Mouse (Mus musculus) fat pad, adult 2 months (tissue): ENCODE measurements at regions not wholly inside any gene's neighbourhood (a gene's known extent, or its start where the extent isn't known, plus 50 kb on each side); places are given as distances from the start of the nearest gene placed in this dataset.

ENCODE experiments used
- DNase-seq: peaks from one replicate; pipeline ENCODE4 v3.0.0-alpha.2; 2011; ENCODE audit warnings: low read depth, low spot score; ENCODE audit errors: extremely low read depth

GRCm38 (mm10) chr1:128983411-128983810 lies 289.7 kb upstream of the Thsd7b start:
- DNase-seq = no peak

GRCm38 (mm10) chr1:128975586-128975985 lies 297.5 kb upstream of the Thsd7b start:
- DNase-seq = no peak

GRCm38 (mm10) chr1:128951436-128951835 lies 321.7 kb upstream of the Thsd7b start:
- no peak for DNase-seq

GRCm38 (mm10) chr1:128950512-128950911 lies 322.6 kb upstream of the Thsd7b start:
- DNase-seq = no peak

GRCm38 (mm10) chr1:128914811-128915210 lies 322.7 kb upstream of the Cxcr4 start:
- DNase-seq = no peak

GRCm38 (mm10) chr1:128912532-128912931 lies 320.4 kb upstream of the Cxcr4 start:
- DNase-seq = no peak

GRCm38 (mm10) chr1:128907566-128907965 lies 315.5 kb upstream of the Cxcr4 start:
- DNase-seq = no peak

- DNase-seq = no peak
Observed at GRCm38 (mm10) chr1:128898025-128898424, 305.9 kb upstream of the Cxcr4 start.

- no peak for DNase-seq
Observed at GRCm38 (mm10) chr1:128894546-128894945, 302.5 kb upstream of the Cxcr4 start.

- no peak for DNase-seq
Observed at GRCm38 (mm10) chr1:128878291-128878690, 286.2 kb upstream of the Cxcr4 start.

GRCm38 (mm10) chr1:128875289-128875688 lies 283.2 kb upstream of the Cxcr4 start:
- no peak for DNase-seq

GRCm38 (mm10) chr1:128874190-128874589 lies 282.1 kb upstream of the Cxcr4 start:
- no peak for DNase-seq

GRCm38 (mm10) chr1:128868761-128869160 lies 276.7 kb upstream of the Cxcr4 start:
- DNase-seq = no peak

- no peak for DNase-seq
Observed at GRCm38 (mm10) chr1:128860537-128860936, 268.4 kb upstream of the Cxcr4 start.

- DNase-seq = no peak
Observed at GRCm38 (mm10) chr1:128860094-128860493, 268.0 kb upstream of the Cxcr4 start.

GRCm38 (mm10) chr1:128858661-128859060 lies 266.6 kb upstream of the Cxcr4 start:
- no peak for DNase-seq

- no peak for DNase-seq
Observed at GRCm38 (mm10) chr1:128856933-128857332, 264.8 kb upstream of the Cxcr4 start.

- DNase-seq = no peak
Observed at GRCm38 (mm10) chr1:128854649-128855048, 262.6 kb upstream of the Cxcr4 start.

- DNase-seq = no peak
Observed at GRCm38 (mm10) chr1:128853286-128853685, 261.2 kb upstream of the Cxcr4 start.

- no peak for DNase-seq
Observed at GRCm38 (mm10) chr1:128837361-128837760, 245.3 kb upstream of the Cxcr4 start.

GRCm38 (mm10) chr1:128835510-128835909 lies 243.4 kb upstream of the Cxcr4 start:
- DNase-seq = no peak

- no peak for DNase-seq
Observed at GRCm38 (mm10) chr1:128833096-128833715, 241.1 kb upstream of the Cxcr4 start.

GRCm38 (mm10) chr1:128832201-128832883 lies 240.2 kb upstream of the Cxcr4 start:
- DNase-seq = no peak
